Mouse (Mus musculus): ENCODE results near the gene Dgkd. TPM values are rescaled to one million over a fixed set of nuclear protein-coding genes. Genes with fewer than 3 reads are reported as not detected.

Gene Dgkd
- total and polyA plus RNA-seq, 3 experiments = 29.5 to 135 (median 39.5) TPM

DNA sequence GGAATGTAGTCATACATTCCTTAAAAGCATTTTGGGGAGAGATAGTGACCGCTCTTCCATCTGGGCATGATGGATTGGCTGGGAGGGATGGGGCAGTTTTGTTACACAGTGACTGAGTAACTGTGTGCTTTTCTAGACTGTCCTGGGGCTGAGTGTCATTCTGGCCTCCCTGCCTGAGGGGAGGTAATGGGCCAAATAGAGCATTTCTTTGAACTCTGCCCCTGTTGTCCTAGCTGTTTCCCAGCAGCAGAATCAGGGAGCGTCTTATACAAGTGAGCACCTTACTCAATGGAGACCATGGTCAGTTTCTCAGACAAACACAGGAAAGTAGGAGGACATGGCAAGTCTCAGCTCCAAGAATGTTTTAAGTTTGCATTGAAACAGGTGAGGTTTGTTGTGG is 43.8 kb downstream of the Dgkd start:
- H3K27me3 ChIP-seq (ENCODE audit: control insufficient read depth in 1 of 2, insufficient read depth in 2 of 2, low read length in 2 of 2) = no peaks in the 10 kb centered on the region

DNA sequence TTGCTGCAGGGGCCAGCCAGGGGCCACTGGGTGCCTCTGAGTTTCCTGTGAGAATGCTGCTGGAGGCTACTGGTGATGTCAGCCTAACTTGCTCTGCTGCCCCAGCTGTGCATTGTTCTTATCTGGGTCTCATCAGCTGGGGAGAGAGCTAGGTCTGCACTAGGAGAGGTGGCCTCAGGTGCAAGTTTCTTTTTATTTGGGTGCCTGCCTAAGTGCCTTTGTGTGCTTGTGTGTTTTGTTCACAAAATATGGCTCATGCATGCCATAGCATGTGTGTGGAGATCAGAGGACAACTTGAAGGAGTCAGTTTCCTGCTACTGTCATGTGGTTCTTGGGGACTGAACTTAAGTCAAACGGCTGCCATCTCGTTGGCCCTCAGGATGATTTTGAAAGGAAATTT is 46.6 kb downstream of the Dgkd start:
- no peak for DNase-seq (ENCODE audit: low read depth, low spot score)
- H3K36me3 ChIP-seq (ENCODE audit: control insufficient read depth in 1 of 2, insufficient read depth in 2 of 2, low read length in 2 of 2) = peaks cover 4 to 6% of the 10 kb centered on the region in 2 experiments
- H3K27me3 ChIP-seq (ENCODE audit: control insufficient read depth in 1 of 2, insufficient read depth in 2 of 2, low read length in 2 of 2) = no peaks in the 10 kb centered on the region
- H3K9ac ChIP-seq (ENCODE audit: control insufficient read depth, low read depth, low read length, poor library complexity, severe bottlenecking) = no peak overlapping the region
- H3K4me3 ChIP-seq (ENCODE audit: control insufficient read depth in 1 of 2, insufficient read depth in 1 of 2, low read depth in 2 of 2, low read length in 2 of 2) = no peak overlapping the region
- TF ChIP-seq ETS1 (IDR thresholded peaks at IDR 0.05; ENCODE audit: low read depth, low read length) (peak; percentile 93), ELF1 (IDR thresholded peaks at IDR 0.05; ENCODE audit: low read depth, low read length) (no peak), GATA1 (IDR thresholded peaks at IDR 0.05; ENCODE audit: low read depth, low read length) (peak; percentile 26; the same call in 1 of the 2 replicates)
- H3K9me3 ChIP-seq (replicated peaks; ENCODE audit: insufficient read depth, low read length) = no peaks in the 10 kb centered on the region
- no peak overlapping the region for H3K27ac ChIP-seq (ENCODE audit: control insufficient read depth, low read depth, low read length)
- H3K79me2 ChIP-seq (ENCODE audit: control insufficient read depth, insufficient read depth, low read length, poor library complexity) = no peaks in the 10 kb centered on the region
- H3K4me1 ChIP-seq (ENCODE audit: control insufficient read depth in 1 of 2, insufficient read depth in 2 of 2, low read length in 2 of 2) = no peaks in the 10 kb centered on the region; a peak in 1 of 4 replicates

More for the DNA sequence above, 43.8 kb downstream of the Dgkd start:
- DNase-seq (ENCODE audit: low read depth, low spot score) = no peak
- Histone ChIP-seq H3K4me1 (ENCODE audit: control insufficient read depth in 1 of 2, insufficient read depth in 2 of 2, low read length in 2 of 2) (no peaks in the 10 kb centered on the region; a peak in 1 of 4 replicates), H3K9me3 (replicated peaks; ENCODE audit: insufficient read depth, low read length) (no peaks in the 10 kb centered on the region), H3K4me3 (ENCODE audit: control insufficient read depth in 1 of 2, insufficient read depth in 1 of 2, low read depth in 2 of 2, low read length in 2 of 2) (no peak overlapping the region), H3K79me2 (ENCODE audit: control insufficient read depth, insufficient read depth, low read length, poor library complexity) (0 out of 2 replicates have a peak, but pooled peaks cover 2% of the 10 kb centered on the region), H3K27ac (ENCODE audit: control insufficient read depth, low read depth, low read length) (no peak overlapping the region), H3K9ac (ENCODE audit: control insufficient read depth, low read depth, low read length, poor library complexity, severe bottlenecking) (no peak overlapping the region), H3K36me3 (ENCODE audit: control insufficient read depth in 1 of 2, insufficient read depth in 2 of 2, low read length in 2 of 2) (peaks cover 7 to 8% of the 10 kb centered on the region in 2 experiments)
- TF ChIP-seq CTCF (IDR thresholded peaks at IDR 0.05 in 2 of 3, conservative IDR thresholded peaks at IDR 0.05 in 1 of 3; ENCODE audit: control insufficient read depth in 1 of 3, insufficient read depth in 1 of 3, low read depth in 2 of 3, low read length in 3 of 3, poor library complexity in 1 of 3, severe bottlenecking in 1 of 3) (no peak), ELF1 (IDR thresholded peaks at IDR 0.05; ENCODE audit: low read depth, low read length) (no peak), RAD21 (IDR thresholded peaks at IDR 0.05; ENCODE audit: low read depth, low read length) (no peak), KAT2A (conservative IDR thresholded peaks at IDR 0.05; ENCODE audit: low read depth, low read length) (no peak), MYC (IDR thresholded peaks at IDR 0.05; ENCODE audit: low read depth, low read length) (no peak), BHLHE40 (IDR thresholded peaks at IDR 0.05; ENCODE audit: borderline replicate concordance, low read depth, low read length) (no peak), TCF12 (IDR thresholded peaks at IDR 0.05; ENCODE audit: low read depth, low read length) (no peak), UBTF (IDR thresholded peaks at IDR 0.05; ENCODE audit: borderline replicate concordance, insufficient read depth, low read depth, low read length) (no peak), RCOR1 (IDR thresholded peaks at IDR 0.05; ENCODE audit: low read depth, low read length) (no peak), TAL1 (IDR thresholded peaks at IDR 0.05; ENCODE audit: low read length) (no peak), MAZ (IDR thresholded peaks at IDR 0.05; ENCODE audit: low read depth, low read length) (no peak), JUND (IDR thresholded peaks at IDR 0.05; ENCODE audit: low read depth, low read length) (no peak), ZNF384 (IDR thresholded peaks at IDR 0.05; ENCODE audit: low read depth, low read length) (no peak), SIN3A (IDR thresholded peaks at IDR 0.05; ENCODE audit: low read length) (no peak), MXI1 (IDR thresholded peaks at IDR 0.05; ENCODE audit: low read depth, low read length) (no peak), CHD2 (IDR thresholded peaks at IDR 0.05; ENCODE audit: low read length) (no peak), ZC3H11A (IDR thresholded peaks at IDR 0.05; ENCODE audit: low read depth, low read length) (no peak), ZKSCAN1 (IDR thresholded peaks at IDR 0.05; ENCODE audit: low read depth, low read length) (no peak)

Measured in MEL (cell line).